In the genomic region with DNA sequence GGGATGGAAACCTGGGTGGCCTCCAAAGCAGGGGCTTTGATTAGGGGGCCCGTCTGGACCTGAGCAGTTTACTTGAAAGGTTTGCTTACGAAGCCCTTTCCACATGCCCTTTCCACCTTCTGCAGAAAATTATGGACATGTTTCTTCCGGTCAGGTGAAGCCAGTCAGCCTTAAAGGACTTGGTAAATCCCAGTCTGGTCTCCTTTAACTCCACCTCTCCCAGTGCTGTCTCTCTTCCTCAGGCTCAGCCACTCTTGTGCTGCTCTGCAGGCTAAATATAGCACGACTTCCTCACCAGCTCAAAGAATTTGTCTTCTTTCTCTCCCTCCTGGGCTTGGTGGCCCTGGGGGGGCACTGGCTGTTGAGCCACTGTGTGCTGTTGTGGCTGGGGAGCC, we compare ENCODE assay signal across 9 mouse cellular contexts. TPM values are rescaled to one million over a fixed set of nuclear protein-coding genes. Genes with fewer than 3 reads are reported as not detected.
DNase-seq lines count a peak whose midpoint lies in the region; ATAC-seq lines count a peak whose summit lies in the region.
"Had no signal": no experiment of that assay in that cellular context is flagged by ENCODE, and none has a peak within 500 bp of the region (broad histone marks: within the 10 kb centered on the region; RNA-seq: fewer than 3 reads in every experiment).

No protein-coding gene starts in this region.

- no peaks in the 10 kb centered on the region for H3K9me3 ChIP-seq in hindbrain, embryonic 10.5 days
- H3K9me3 ChIP-seq in hindbrain, embryonic 11.5 days (ENCODE audit: control insufficient read depth, low read length): no peaks in the 10 kb centered on the region
- H3K9me3 ChIP-seq in forebrain, embryonic 14.5 days (replicated peaks; ENCODE audit: control insufficient read depth, low read length): no peaks in the 10 kb centered on the region
- no peaks in the 10 kb centered on the region for H3K9me3 ChIP-seq in midbrain, embryonic 11.5 days (ENCODE audit: control insufficient read depth, low read length)

- whole genome bisulfite sequencing in hindbrain, embryonic 10.5 days: 33% methylated on average over 4 of the region's 4 CpGs
- 34% methylated on average over 4 of the region's 4 CpGs for WGBS in hindbrain, embryonic 11.5 days
- 42% methylated on average over 4 of the region's 4 CpGs for WGBS in forebrain, embryonic 14.5 days
- 37% methylated on average over 4 of the region's 4 CpGs for WGBS in midbrain, embryonic 11.5 days

- peaks cover 25% of the 10 kb centered on the region for H3K4me1 ChIP-seq in hindbrain, embryonic 10.5 days (replicated peaks)
- peaks cover 9% of the 10 kb centered on the region; the same call in 1 of the 2 replicates for H3K4me1 ChIP-seq in hindbrain, embryonic 11.5 days (replicated peaks; ENCODE audit: control insufficient read depth, insufficient read depth, low read length)
- peaks cover 17% of the 10 kb centered on the region for H3K4me1 ChIP-seq in forebrain, embryonic 14.5 days (ENCODE audit: control insufficient read depth, insufficient read depth, low read length)
- H3K4me1 ChIP-seq in midbrain, embryonic 11.5 days (ENCODE audit: control insufficient read depth, insufficient read depth, low read length): peaks cover 20% of the 10 kb centered on the region

- H3K4me2 ChIP-seq in hindbrain, embryonic 11.5 days (replicated peaks; ENCODE audit: low read depth, low read length): no peak overlapping the region
- peak overlapping the region; percentile 69 for H3K4me2 ChIP-seq in forebrain, embryonic 14.5 days (ENCODE audit: low read length)
- H3K4me2 ChIP-seq in midbrain, embryonic 11.5 days: peak overlapping the region; percentile 69; the same call in 1 of the 2 replicates

- H3K27me3 ChIP-seq in hindbrain, embryonic 10.5 days (ENCODE audit: insufficient read depth, poor library complexity, severe bottlenecking): no peaks in the 10 kb centered on the region
- H3K27me3 ChIP-seq in hindbrain, embryonic 11.5 days (ENCODE audit: control insufficient read depth, insufficient read depth, low read length): 0 out of 2 replicates have a peak, but pooled peaks cover 2% of the 10 kb centered on the region
- no peaks in the 10 kb centered on the region for H3K27me3 ChIP-seq in forebrain, embryonic 14.5 days (replicated peaks; ENCODE audit: control insufficient read depth, insufficient read depth, low read length)
- no peaks in the 10 kb centered on the region for H3K27me3 ChIP-seq in midbrain, embryonic 11.5 days (ENCODE audit: control insufficient read depth, insufficient read depth, low read length)

- no peak for ATAC-seq in hindbrain, embryonic 11.5 days (ENCODE audit: low FRiP score)
- no peak for ATAC-seq in forebrain, embryonic 14.5 days
- ATAC-seq in midbrain, embryonic 11.5 days (ENCODE audit: low FRiP score): no peak

- H3K9ac ChIP-seq in hindbrain, embryonic 11.5 days (ENCODE audit: low read depth, low read length): no peak overlapping the region
- peak overlapping the region; percentile 80 for H3K9ac ChIP-seq in forebrain, embryonic 14.5 days (ENCODE audit: low read length)
- H3K9ac ChIP-seq in midbrain, embryonic 11.5 days (ENCODE audit: low read length): no peak overlapping the region; the same call in 1 of the 2 replicates

- DNase-seq in hindbrain, embryonic 10.5 days (ENCODE audit: low spot score): no peak
- DNase-seq in hindbrain, embryonic 11.5 days (ENCODE audit: low spot score): no peak
- peak; percentile 67 for DNase-seq in cerebellum, adult 9-11 months
- DNase-seq in forebrain, embryonic 14.5 days (ENCODE audit: low spot score): peak; percentile 2
- no peak for DNase-seq in midbrain, embryonic 11.5 days (ENCODE audit: low spot score, missing footprints)
- DNase-seq in B cell, adult 2 months: no peak
- DNase-seq in adrenal gland, adult 2 months: no peak
- DNase-seq in gastrocnemius, postnatal 36 days: no peak

- peak overlapping the region; percentile 64; the same call in 1 of the 2 replicates for H3K4me3 ChIP-seq in hindbrain, embryonic 10.5 days
- no peak overlapping the region for H3K4me3 ChIP-seq in hindbrain, embryonic 11.5 days (ENCODE audit: low read depth, low read length)
- peak overlapping the region; percentile 53 for H3K4me3 ChIP-seq in forebrain, embryonic 14.5 days (ENCODE audit: low read depth, low read length)
- H3K4me3 ChIP-seq in midbrain, embryonic 11.5 days (ENCODE audit: low read depth, low read length): no peak overlapping the region; the same call in 1 of the 2 replicates
- H3K4me3 ChIP-seq: erythroblast, embryonic 14.5 days had no signal

- no peak overlapping the region for H3K27ac ChIP-seq in hindbrain, embryonic 10.5 days
- H3K27ac ChIP-seq in hindbrain, embryonic 11.5 days (ENCODE audit: low read depth, low read length): no peak overlapping the region
- no peak overlapping the region; the same call in 1 of the 2 replicates for H3K27ac ChIP-seq in forebrain, embryonic 14.5 days (ENCODE audit: low read depth, low read length)
- no peak overlapping the region for H3K27ac ChIP-seq in midbrain, embryonic 11.5 days (ENCODE audit: low read depth, low read length)

- intact Hi-C loops in gastrocnemius, postnatal 36 days (cut with DNase I): no loop called here

- H3K36me3 ChIP-seq in hindbrain, embryonic 10.5 days: peaks cover 26% of the 10 kb centered on the region
- H3K36me3 ChIP-seq in hindbrain, embryonic 11.5 days (ENCODE audit: control insufficient read depth, insufficient read depth, low read length): no peaks in the 10 kb centered on the region; the same call in 1 of the 2 replicates
- H3K36me3 ChIP-seq in forebrain, embryonic 14.5 days (ENCODE audit: control insufficient read depth, insufficient read depth, low read length): peaks cover 25% of the 10 kb centered on the region
- 0 out of 2 replicates have a peak, but pooled peaks cover 1% of the 10 kb centered on the region for H3K36me3 ChIP-seq in midbrain, embryonic 11.5 days (ENCODE audit: control insufficient read depth, insufficient read depth, low read length)

RNA-seq across cellular contexts. Expression of a gene that starts 1.4 kb away (rescaled TPM):
- 3.7 and 15.3 TPM in 2 replicates for polyA plus RNA-seq in hindbrain, embryonic 10.5 days (2016; fragmentation: Nextera tagmentation; extraction: Ambion mirVana)
- 10.8 and 13.0 TPM in 2 replicates for polyA plus RNA-seq in hindbrain, embryonic 11.5 days (2014; fragmentation: Nextera tagmentation; extraction: Ambion mirVana)
- 44.4 and 56.2 TPM in 2 replicates for polyA plus RNA-seq in forebrain, embryonic 14.5 days (2014; fragmentation: Nextera tagmentation; extraction: Ambion mirVana)
- polyA plus RNA-seq in midbrain, embryonic 11.5 days (2014; fragmentation: Nextera tagmentation; extraction: Ambion mirVana): 9.4 and 10.3 TPM in 2 replicates
- total RNA-seq in adrenal gland, adult 2 months (2021): 10 to 100 TPM in 1 of 2 experiments, 1 to 10 TPM in 1; 5.7 to 14.1 TPM
- 3.3 and 3.6 TPM in 2 replicates for polyA plus RNA-seq in adrenal gland, adult 2 months (2012; rRNA removed)
- total RNA-seq in gastrocnemius, postnatal 36 days (2021): 1 to 10 TPM in 1 of 2 experiments, under 1 TPM in 1; 0.37 to 1.5 TPM
- polyA plus RNA-seq: erythroblast, embryonic 14.5 days had no signal

RNA-seq across cellular contexts. Expression of a gene that starts 10.2 kb away (rescaled TPM):
- 250 and 259 TPM in 2 replicates for polyA plus RNA-seq in hindbrain, embryonic 10.5 days (2016; fragmentation: Nextera tagmentation; extraction: Ambion mirVana)
- 187 and 199 TPM in 2 replicates for polyA plus RNA-seq in hindbrain, embryonic 11.5 days (2014; fragmentation: Nextera tagmentation; extraction: Ambion mirVana)
- 169 and 170 TPM in 2 replicates for polyA plus RNA-seq in forebrain, embryonic 14.5 days (2014; fragmentation: Nextera tagmentation; extraction: Ambion mirVana)
- 187 and 216 TPM in 2 replicates for polyA plus RNA-seq in midbrain, embryonic 11.5 days (2014; fragmentation: Nextera tagmentation; extraction: Ambion mirVana)
- total RNA-seq in adrenal gland, adult 2 months (2021): 10 to 100 TPM; 49.4 to 55.2 TPM
- 169 and 183 TPM in 2 replicates for polyA plus RNA-seq in adrenal gland, adult 2 months (2012; rRNA removed)
- 10 to 100 TPM; 10.7 to 11.6 TPM for total RNA-seq in gastrocnemius, postnatal 36 days (2021)

RNA-seq across cellular contexts. Expression of a gene that starts 20.6 kb away (rescaled TPM):
- polyA plus RNA-seq in hindbrain, embryonic 10.5 days (2016; fragmentation: Nextera tagmentation; extraction: Ambion mirVana): 10.4 and 11.4 TPM in 2 replicates
- 14.1 and 16.0 TPM in 2 replicates for polyA plus RNA-seq in hindbrain, embryonic 11.5 days (2014; fragmentation: Nextera tagmentation; extraction: Ambion mirVana)
- 7.0 and 7.9 TPM in 2 replicates for polyA plus RNA-seq in forebrain, embryonic 14.5 days (2014; fragmentation: Nextera tagmentation; extraction: Ambion mirVana)
- 10.5 and 12.8 TPM in 2 replicates for polyA plus RNA-seq in midbrain, embryonic 11.5 days (2014; fragmentation: Nextera tagmentation; extraction: Ambion mirVana)
- 10 to 100 TPM; 27.4 to 34.6 TPM for total RNA-seq in adrenal gland, adult 2 months (2021)
- 15.0 and 20.5 TPM in 2 replicates for polyA plus RNA-seq in adrenal gland, adult 2 months (2012; rRNA removed)
- total RNA-seq in gastrocnemius, postnatal 36 days (2021): 1 to 10 TPM; 1.6 to 2.3 TPM
- polyA plus RNA-seq: erythroblast, embryonic 14.5 days had no signal

RNA-seq across cellular contexts. Expression of a gene that starts 37.1 kb away (rescaled TPM):
- 89.6 and 90.3 TPM in 2 replicates for polyA plus RNA-seq in hindbrain, embryonic 10.5 days (2016; fragmentation: Nextera tagmentation; extraction: Ambion mirVana)
- polyA plus RNA-seq in hindbrain, embryonic 11.5 days (2014; fragmentation: Nextera tagmentation; extraction: Ambion mirVana): 73.3 and 77.6 TPM in 2 replicates
- polyA plus RNA-seq in forebrain, embryonic 14.5 days (2014; fragmentation: Nextera tagmentation; extraction: Ambion mirVana): 80.7 and 96.3 TPM in 2 replicates
- 70.4 and 83.9 TPM in 2 replicates for polyA plus RNA-seq in midbrain, embryonic 11.5 days (2014; fragmentation: Nextera tagmentation; extraction: Ambion mirVana)
- total RNA-seq in adrenal gland, adult 2 months (2021): 10 to 100 TPM; 29.6 to 38.9 TPM
- polyA plus RNA-seq in adrenal gland, adult 2 months (2012; rRNA removed): 95.5 and 96.5 TPM in 2 replicates
- 10 to 100 TPM; 20.8 to 24.6 TPM for total RNA-seq in gastrocnemius, postnatal 36 days (2021)

RNA-seq across cellular contexts. Expression of a gene that starts 37.3 kb away (rescaled TPM):
- not detected in 2 replicates for polyA plus RNA-seq in hindbrain, embryonic 10.5 days (2016; fragmentation: Nextera tagmentation; extraction: Ambion mirVana)
- polyA plus RNA-seq in hindbrain, embryonic 11.5 days (2014; fragmentation: Nextera tagmentation; extraction: Ambion mirVana): 1.4 and 3.0 TPM in 2 replicates
- 1.7 TPM in 1 of 2 replicates, not detected in the other for polyA plus RNA-seq in forebrain, embryonic 14.5 days (2014; fragmentation: Nextera tagmentation; extraction: Ambion mirVana)
- 0.86 and 1.7 TPM in 2 replicates for polyA plus RNA-seq in midbrain, embryonic 11.5 days (2014; fragmentation: Nextera tagmentation; extraction: Ambion mirVana)
- total RNA-seq in adrenal gland, adult 2 months (2021): 1 to 10 TPM; 3.1 to 8.3 TPM
- 0.93 and 4.7 TPM in 2 replicates for polyA plus RNA-seq in adrenal gland, adult 2 months (2012; rRNA removed)
- under 1 TPM in 1 of 2 experiments, not detected in 1; 0.92 TPM for total RNA-seq in gastrocnemius, postnatal 36 days (2021)

Comparison
In these comparisons a context has a peak if more than half of its experiments do, and no peak if none do; other contexts are left out.
1. H3K4me3 ChIP-seq: peak in hindbrain, embryonic 10.5 days (single experiment) and forebrain, embryonic 14.5 days (single experiment); none in hindbrain, embryonic 11.5 days (single experiment) and midbrain, embryonic 11.5 days (single experiment).
2. DNase-seq: peak in cerebellum, adult 9-11 months (single experiment) and forebrain, embryonic 14.5 days (single experiment); none in hindbrain, embryonic 10.5 days (single experiment), hindbrain, embryonic 11.5 days (single experiment), midbrain, embryonic 11.5 days (single experiment), B cell, adult 2 months (0 of 2), adrenal gland, adult 2 months (single experiment) and gastrocnemius, postnatal 36 days (0 of 2).